Mouse (Mus musculus) stomach, embryonic 14.5 days (tissue): ENCODE data around the gene Pigx. TPM values are rescaled to one million over a fixed set of nuclear protein-coding genes. Genes with fewer than 3 reads are reported as not detected.
A peak's percentile ranks its signal among the peaks of the same experiment; 100 is the strongest.
"Not testable (repeated sequence)": the region's sequence is repeated elsewhere in the genome, so short reads cannot be mapped to it uniquely, and the experiment has no call there.

ENCODE experiments used
- ATAC-seq: fragments of 200-750 bp; cut with Nextera tagmentation; 2 replicates; pipeline ENCODE4 v1.8.0; 2017; ENCODE audit warnings: low read depth, moderate TSS enrichment; ENCODE audit not compliant: insufficient number of reproducible peaks, insufficient read depth, low FRiP score
- H3K27ac ChIP-seq: fragments of 300-500 bp; sonication (generic); 2 replicates; pipeline ENCODE4 v1.5.1; 2014; ENCODE audit warnings: mild to moderate bottlenecking, low read length, moderate library complexity, mixed read lengths
- H3K27me3 ChIP-seq: fragments of 300-500 bp; sonication (generic); 2 replicates; pipeline ENCODE4 v1.6.1; 2014; ENCODE audit warnings: low read length, control low read depth, mixed read lengths; ENCODE audit not compliant: control insufficient read depth, insufficient read depth
- H3K36me3 ChIP-seq: fragments of 300-500 bp; sonication (generic); 2 replicates; pipeline ENCODE4 v1.6.1; 2014; ENCODE audit warnings: mild to moderate bottlenecking, control low read depth, low read length, moderate library complexity, mixed read lengths; ENCODE audit not compliant: control insufficient read depth, insufficient read depth
- H3K4me1 ChIP-seq: fragments of 300-500 bp; sonication (generic); 2 replicates; pipeline ENCODE4 v1.6.1; 2014; ENCODE audit warnings: low read length, control low read depth, mixed read lengths; ENCODE audit not compliant: control insufficient read depth, insufficient read depth
- H3K4me2 ChIP-seq: fragments of 300-500 bp; sonication (generic); replicated peaks from 2 replicates; pipeline ENCODE4 v1.6.1; 2014; ENCODE audit warnings: low read depth, low read length, control low read depth
- H3K4me3 ChIP-seq: fragments of 300-500 bp; sonication (generic); 2 replicates; pipeline ENCODE4 v1.5.1; 2014; ENCODE audit warnings: low read depth, low read length, control low read depth
- H3K9ac ChIP-seq: fragments of 300-500 bp; sonication (generic); replicated peaks from 2 replicates; pipeline ENCODE4 v1.6.1; 2014; ENCODE audit warnings: low read depth, mild to moderate bottlenecking, control low read depth, low read length, moderate library complexity, mixed read lengths
- H3K9me3 ChIP-seq: fragments of 300-500 bp; sonication (generic); 2 replicates; pipeline ENCODE4 v1.6.1; 2016; ENCODE audit warnings: low read depth, low read length, control low read depth; ENCODE audit not compliant: control insufficient read depth
- WGBS: fragments of 180-500 bp; shearing (Covaris S2); extraction: QIAGEN DNeasy Blood & Tissue Kit; methylation state at CpG from one replicate; pipeline ENCODE4 v1.1.7; 2014; 5-methylcytosine and 5-hydroxymethylcytosine counted together
- polyA plus RNA-seq: library from polyadenylated mRNA; unstranded; fragments of >200 nt; fragmentation: Nextera tagmentation; extraction: Ambion mirVana; gene quantifications from 2 replicates; pipeline ENCODE4 v1.2.1, GENCODE M21; 2014

Gene Pigx
- polyA plus RNA-seq, 1 experiment from 2014 or later = 125 TPM

GRCm38 (mm10) chr16:32102295-32102694 is 2.8 kb upstream of the Pigx start:
- no peak overlapping the region for H3K4me3 ChIP-seq
- no peak overlapping the region for H3K4me2 ChIP-seq
- H3K27me3 ChIP-seq = no peaks in the 10 kb centered on the region
- peaks cover 4% of the 10 kb centered on the region; the same call in 1 of the 2 replicates for H3K4me1 ChIP-seq
- no peaks in the 10 kb centered on the region for H3K9me3 ChIP-seq
- no peak overlapping the region for H3K9ac ChIP-seq
- WGBS = 92% methylated on average over 13 of the region's 13 CpGs
- no peak overlapping the region for H3K27ac ChIP-seq
- H3K36me3 ChIP-seq = peaks cover 12% of the 10 kb centered on the region; the same call in 1 of the 2 replicates
- ATAC-seq = no peak

GRCm38 (mm10) chr16:32098897-32099637 is 473 bp downstream of the Pigx start:
- Histone ChIP-seq H3K9ac (peak overlapping the region; percentile 78), H3K27me3 (no peaks in the 10 kb centered on the region), H3K36me3 (peaks cover 4% of the 10 kb centered on the region; the same call in 1 of the 2 replicates), H3K4me2 (peak overlapping the region; percentile 80), H3K4me3 (peak overlapping the region; percentile 83), H3K4me1 (peaks cover 4% of the 10 kb centered on the region; the same call in 1 of the 2 replicates), H3K27ac (peak overlapping the region; percentile 61; the same call in 1 of the 2 replicates), H3K9me3 (no peaks in the 10 kb centered on the region)
- WGBS = under 1% methylated on average over 37 of the region's 39 CpGs
- ATAC-seq = peak; percentile 76

- not testable (repeated sequence) for H3K27ac ChIP-seq, H3K4me3 ChIP-seq, H3K36me3 ChIP-seq, H3K9me3 ChIP-seq, ATAC-seq, H3K27me3 ChIP-seq, H3K4me1 ChIP-seq, H3K4me2 ChIP-seq, H3K9ac ChIP-seq
- 84% methylated on average over 2 of the region's 2 CpGs for WGBS
Observed at GRCm38 (mm10) chr16:32097757-32098156, 1.8 kb downstream of the Pigx start.

GRCm38 (mm10) chr16:32091466-32091865 is 8.1 kb downstream of the Pigx start:
- no peaks in the 10 kb centered on the region for H3K4me1 ChIP-seq
- H3K4me3 ChIP-seq = no peak overlapping the region
- no peaks in the 10 kb centered on the region for H3K27me3 ChIP-seq
- no peak overlapping the region for H3K4me2 ChIP-seq
- no peak overlapping the region for H3K9ac ChIP-seq
- 91% methylated on average over 7 of the region's 7 CpGs for WGBS
- H3K36me3 ChIP-seq = peaks cover 42% of the 10 kb centered on the region
- no peaks in the 10 kb centered on the region for H3K9me3 ChIP-seq
- H3K27ac ChIP-seq = no peak overlapping the region
- no peak for ATAC-seq

GRCm38 (mm10) chr16:32087629-32088443 is 11.7 kb downstream of the Pigx start:
- no peak overlapping the region for H3K9ac ChIP-seq
- H3K27ac ChIP-seq = no peak overlapping the region
- ATAC-seq = no peak
- H3K27me3 ChIP-seq = no peaks in the 10 kb centered on the region
- H3K4me3 ChIP-seq = no peak overlapping the region
- H3K36me3 ChIP-seq = peaks cover 56% of the 10 kb centered on the region
- H3K9me3 ChIP-seq = no peaks in the 10 kb centered on the region
- WGBS = 68% methylated on average over 17 of the region's 17 CpGs
- no peaks in the 10 kb centered on the region for H3K4me1 ChIP-seq
- H3K4me2 ChIP-seq = no peak overlapping the region

GRCm38 (mm10) chr16:32078991-32079511 is 20.5 kb downstream of the Pigx start, which contains the start of gene Pak2:
Gene Pak2, minus strand, starts transcription at chr16:32079342.
- peak; percentile 98 for ATAC-seq
- H3K9ac ChIP-seq = peak within 1 kb of the TSS; percentile 98

GRCm38 (mm10) chr16:32078408-32078990 is 21.0 kb downstream of the Pigx start:
- WGBS = under 1% methylated on average over 27 of the region's 30 CpGs
- H3K9ac ChIP-seq = peak overlapping the region; percentile 98
- H3K36me3 ChIP-seq = no peaks in the 10 kb centered on the region
- H3K9me3 ChIP-seq = no peaks in the 10 kb centered on the region
- H3K27me3 ChIP-seq = no peaks in the 10 kb centered on the region
- ATAC-seq = no peak
- peak overlapping the region; percentile 88 for H3K4me3 ChIP-seq
- H3K27ac ChIP-seq = peak overlapping the region; percentile 96
- peak overlapping the region; percentile 56 for H3K4me2 ChIP-seq
- peaks cover 9% of the 10 kb centered on the region; the same call in 1 of the 2 replicates for H3K4me1 ChIP-seq

More at GRCm38 (mm10) chr16:32078991-32079511, 20.5 kb downstream of the Pigx start, which contains the start of gene Pak2:
- Histone ChIP-seq H3K27me3 (no peaks in the 10 kb centered on the region), H3K27ac (peak within 1 kb of the TSS; percentile 96), H3K4me2 (peak within 1 kb of the TSS; percentile 56), H3K9me3 (no peaks in the 10 kb centered on the region), H3K36me3 (no peaks in the 10 kb centered on the region), H3K4me1 (peaks cover 9% of the 10 kb centered on the region; the same call in 1 of the 2 replicates), H3K4me3 (peak within 1 kb of the TSS; percentile 88)
- under 1% methylated on average over 45 of the region's 60 CpGs for whole genome bisulfite sequencing
